Mouse (Mus musculus): ENCODE measurements around the gene Sparcl1. TPM values are rescaled to one million over a fixed set of nuclear protein-coding genes. Genes with fewer than 3 reads are reported as not detected.
A peak's percentile ranks its signal among the peaks of the same experiment; 100 is the strongest.

The Sparcl1 gene
- 26.5 and 27.5 TPM in 2 replicates for polyA plus RNA-seq (2016; fragmentation: Nextera tagmentation; extraction: Ambion mirVana)

- WGBS: 34% methylated on average over 15 of the region's 15 CpGs
- Histone ChIP-seq H3K36me3 (replicated peaks) (no peaks in the 10 kb centered on the region), H3K4me2 (peak within 1 kb of the TSS; percentile 19; the same call in 1 of the 2 replicates), H3K4me1 (peaks cover 57% of the 10 kb centered on the region), H3K27me3 (0 out of 2 replicates have a peak, but pooled peaks cover 4% of the 10 kb centered on the region), H3K4me3 (replicated peaks) (no peak within 1 kb of the TSS), H3K9me3 (no peaks in the 10 kb centered on the region), H3K27ac (peak within 1 kb of the TSS; percentile 56; the same call in 1 of the 2 replicates), H3K9ac (no peak within 1 kb of the TSS)
- ATAC-seq (ENCODE audit: low FRiP score): no peak
These were observed at the start of gene Sparcl1 for GRCm38 (mm10) chr5:104113491-104114172. Gene Sparcl1 (minus strand): TSS chr5:104113733.

- Histone ChIP-seq H3K4me2 (no peak overlapping the region), H3K27ac (no peak overlapping the region), H3K9ac (no peak overlapping the region), H3K9me3 (no peaks in the 10 kb centered on the region), H3K4me3 (replicated peaks) (no peak overlapping the region), H3K27me3 (no peaks in the 10 kb centered on the region; the same call in 1 of the 2 replicates), H3K4me1 (no peaks in the 10 kb centered on the region), H3K36me3 (replicated peaks) (no peaks in the 10 kb centered on the region)
- no peak for ATAC-seq (ENCODE audit: low FRiP score)
- 89% methylated on average over 1 of the region's 1 CpGs for WGBS
These were observed 47.9 kb upstream of the Sparcl1 start for GRCm38 (mm10) chr5:104161390-104161789.

- H3K27me3 ChIP-seq: no peaks in the 10 kb centered on the region; the same call in 1 of the 2 replicates
- WGBS: 86% methylated on average over 3 of the region's 3 CpGs
- no peak for ATAC-seq (ENCODE audit: low FRiP score)
- no peak overlapping the region for H3K9ac ChIP-seq
- no peak overlapping the region for H3K27ac ChIP-seq
- no peaks in the 10 kb centered on the region for H3K36me3 ChIP-seq (replicated peaks)
- H3K4me3 ChIP-seq (replicated peaks): no peak overlapping the region
- no peaks in the 10 kb centered on the region for H3K9me3 ChIP-seq
- H3K4me1 ChIP-seq: no peaks in the 10 kb centered on the region
- H3K4me2 ChIP-seq: no peak overlapping the region
These were observed 47.0 kb upstream of the Sparcl1 start for GRCm38 (mm10) chr5:104160581-104160980.

- H3K36me3 ChIP-seq (replicated peaks): no peaks in the 10 kb centered on the region
- no peak overlapping the region for H3K4me3 ChIP-seq (replicated peaks)
- H3K4me1 ChIP-seq: no peaks in the 10 kb centered on the region
- ATAC-seq (ENCODE audit: low FRiP score): no peak
- WGBS: 87% methylated on average over 7 of the region's 7 CpGs
- no peak overlapping the region for H3K27ac ChIP-seq
- no peak overlapping the region for H3K9ac ChIP-seq
- H3K9me3 ChIP-seq: no peaks in the 10 kb centered on the region
- H3K27me3 ChIP-seq: no peaks in the 10 kb centered on the region
- no peak overlapping the region for H3K4me2 ChIP-seq
These were observed 45.0 kb upstream of the Sparcl1 start for GRCm38 (mm10) chr5:104158332-104159052.

- H3K4me3 ChIP-seq (replicated peaks): no peak overlapping the region
- no peak overlapping the region for H3K9ac ChIP-seq
- no peaks in the 10 kb centered on the region for H3K27me3 ChIP-seq
- H3K36me3 ChIP-seq (replicated peaks): no peaks in the 10 kb centered on the region
- H3K4me1 ChIP-seq: no peaks in the 10 kb centered on the region
- no peak overlapping the region for H3K4me2 ChIP-seq
- H3K9me3 ChIP-seq: no peaks in the 10 kb centered on the region
- WGBS: 98% methylated on average over 7 of the region's 7 CpGs
- no peak for ATAC-seq (ENCODE audit: low FRiP score)
- no peak overlapping the region for H3K27ac ChIP-seq
These were observed 44.2 kb upstream of the Sparcl1 start for GRCm38 (mm10) chr5:104157701-104158100.

- Histone ChIP-seq H3K4me3 (replicated peaks) (no peak overlapping the region), H3K27me3 (no peaks in the 10 kb centered on the region), H3K4me1 (no peaks in the 10 kb centered on the region), H3K9me3 (no peaks in the 10 kb centered on the region), H3K4me2 (no peak overlapping the region), H3K9ac (no peak overlapping the region), H3K27ac (no peak overlapping the region), H3K36me3 (replicated peaks) (no peaks in the 10 kb centered on the region)
- 92% methylated on average over 6 of the region's 6 CpGs for WGBS
- no peak for ATAC-seq (ENCODE audit: low FRiP score)
These were observed 36.7 kb upstream of the Sparcl1 start for GRCm38 (mm10) chr5:104150196-104150595.

GRCm38 (mm10) chr5:104149349-104149748 lies 35.8 kb upstream of the Sparcl1 start:
- Histone ChIP-seq H3K9me3 (no peaks in the 10 kb centered on the region), H3K27ac (no peak overlapping the region), H3K27me3 (no peaks in the 10 kb centered on the region), H3K9ac (no peak overlapping the region), H3K36me3 (replicated peaks) (no peaks in the 10 kb centered on the region), H3K4me2 (no peak overlapping the region), H3K4me1 (no peaks in the 10 kb centered on the region), H3K4me3 (replicated peaks) (no peak overlapping the region)
- WGBS: 76% methylated on average over 7 of the region's 7 CpGs
- no peak for ATAC-seq (ENCODE audit: low FRiP score)

GRCm38 (mm10) chr5:104144057-104144456 lies 30.5 kb upstream of the Sparcl1 start:
- no peaks in the 10 kb centered on the region for H3K27me3 ChIP-seq
- H3K9ac ChIP-seq: no peak overlapping the region
- H3K4me2 ChIP-seq: no peak overlapping the region
- no peak overlapping the region for H3K4me3 ChIP-seq (replicated peaks)
- 88% methylated on average over 4 of the region's 4 CpGs for WGBS
- no peak for ATAC-seq (ENCODE audit: low FRiP score)
- no peaks in the 10 kb centered on the region for H3K36me3 ChIP-seq (replicated peaks)
- H3K4me1 ChIP-seq: no peaks in the 10 kb centered on the region
- H3K27ac ChIP-seq: no peak overlapping the region
- H3K9me3 ChIP-seq: no peaks in the 10 kb centered on the region

- Histone ChIP-seq H3K27ac (no peak overlapping the region), H3K9ac (no peak overlapping the region), H3K36me3 (replicated peaks) (no peaks in the 10 kb centered on the region), H3K27me3 (no peaks in the 10 kb centered on the region), H3K4me1 (no peaks in the 10 kb centered on the region), H3K4me2 (no peak overlapping the region), H3K4me3 (replicated peaks) (no peak overlapping the region), H3K9me3 (no peaks in the 10 kb centered on the region)
- ATAC-seq (ENCODE audit: low FRiP score): no peak
- 88% methylated on average over 2 of the region's 2 CpGs for WGBS
These were observed 27.5 kb upstream of the Sparcl1 start for GRCm38 (mm10) chr5:104141067-104141466.

- H3K4me2 ChIP-seq: no peak overlapping the region
- no peak overlapping the region for H3K4me3 ChIP-seq (replicated peaks)
- no peak overlapping the region for H3K27ac ChIP-seq
- H3K4me1 ChIP-seq: no peaks in the 10 kb centered on the region
- no peaks in the 10 kb centered on the region for H3K36me3 ChIP-seq (replicated peaks)
- no peak for ATAC-seq (ENCODE audit: low FRiP score)
- no peaks in the 10 kb centered on the region for H3K9me3 ChIP-seq
- 78% methylated on average over 10 of the region's 10 CpGs for WGBS
- H3K27me3 ChIP-seq: no peaks in the 10 kb centered on the region
- no peak overlapping the region for H3K9ac ChIP-seq
These were observed 24.5 kb upstream of the Sparcl1 start for GRCm38 (mm10) chr5:104137920-104138541.

GRCm38 (mm10) chr5:104133752-104134151 lies 20.2 kb upstream of the Sparcl1 start:
- Histone ChIP-seq H3K27me3 (no peaks in the 10 kb centered on the region), H3K27ac (no peak overlapping the region), H3K4me3 (replicated peaks) (no peak overlapping the region), H3K4me2 (no peak overlapping the region), H3K36me3 (replicated peaks) (no peaks in the 10 kb centered on the region), H3K9ac (no peak overlapping the region), H3K9me3 (no peaks in the 10 kb centered on the region), H3K4me1 (no peaks in the 10 kb centered on the region)
- WGBS: 80% methylated on average over 4 of the region's 4 CpGs
- ATAC-seq (ENCODE audit: low FRiP score): no peak

- no peaks in the 10 kb centered on the region for H3K9me3 ChIP-seq
- no peak for ATAC-seq (ENCODE audit: low FRiP score)
- no peak overlapping the region for H3K4me2 ChIP-seq
- H3K4me1 ChIP-seq: no peaks in the 10 kb centered on the region
- no peaks in the 10 kb centered on the region for H3K27me3 ChIP-seq
- H3K36me3 ChIP-seq (replicated peaks): no peaks in the 10 kb centered on the region
- WGBS: 74% methylated on average over 4 of the region's 4 CpGs
- no peak overlapping the region for H3K9ac ChIP-seq
- no peak overlapping the region for H3K27ac ChIP-seq
- H3K4me3 ChIP-seq (replicated peaks): no peak overlapping the region
These were observed 18.0 kb upstream of the Sparcl1 start for GRCm38 (mm10) chr5:104131544-104131943.

Data from forebrain, embryonic 12.5 days (tissue).